Mouse (Mus musculus): Measurements from ENCODE around the gene Duox1. TPM values are rescaled to one million over a fixed set of nuclear protein-coding genes. Genes with fewer than 3 reads are reported as not detected.

The Duox1 gene
- total and polyA plus RNA-seq, 2 experiments from 2014 or later = 0.08 TPM; not detected in 1

- no peaks in the 10 kb centered on the region for H3K27me3 ChIP-seq (ENCODE audit: insufficient read depth, low read length)
- peaks cover 28% of the 10 kb centered on the region for H3K36me3 ChIP-seq (ENCODE audit: insufficient read depth)
- DNase-seq (no peak), ATAC-seq (no peak)
- H3K4me1 ChIP-seq (ENCODE audit: insufficient read depth) = peaks cover 14% of the 10 kb centered on the region
- no peaks in the 10 kb centered on the region for H3K9me3 ChIP-seq (ENCODE audit: low read length)
- H3K4me2 ChIP-seq (ENCODE audit: low read depth) = no peak overlapping the region
- no peak for TF ChIP-seq CTCF (IDR thresholded peaks at IDR 0.05; ENCODE audit: low read depth)
- no peak overlapping the region for H3K9ac ChIP-seq
- H3K4me3 ChIP-seq (ENCODE audit: low read depth, low read length) = no peak overlapping the region
- 70% methylated on average over 12 of the region's 12 CpGs for WGBS
- no peak overlapping the region for H3K27ac ChIP-seq (ENCODE audit: low read depth, low read length)
Observed at GRCm38 (mm10) chr2:122354191-122354929, 38.9 kb downstream of the Duox1 start.

GRCm38 (mm10) chr2:122355389-122355788 lies 39.9 kb downstream of the Duox1 start:
- Histone ChIP-seq H3K27ac (ENCODE audit: low read depth, low read length) (no peak overlapping the region), H3K4me2 (ENCODE audit: low read depth) (no peak overlapping the region), H3K9ac (no peak overlapping the region), H3K27me3 (ENCODE audit: insufficient read depth, low read length) (no peaks in the 10 kb centered on the region), H3K9me3 (ENCODE audit: low read length) (no peaks in the 10 kb centered on the region), H3K36me3 (ENCODE audit: insufficient read depth) (peaks cover 28% of the 10 kb centered on the region), H3K4me1 (ENCODE audit: insufficient read depth) (0 out of 2 replicates have a peak, but pooled peaks cover 8% of the 10 kb centered on the region), H3K4me3 (ENCODE audit: low read depth, low read length) (no peak overlapping the region)
- DNase-seq = no peak
- 92% methylated on average over 5 of the region's 5 CpGs for WGBS
- no peak for ATAC-seq
- no peak for TF ChIP-seq CTCF (IDR thresholded peaks at IDR 0.05; ENCODE audit: low read depth)

GRCm38 (mm10) chr2:122356187-122356586 lies 40.7 kb downstream of the Duox1 start:
- DNase-seq (no peak), ATAC-seq (no peak)
- WGBS = 71% methylated on average over 3 of the region's 3 CpGs
- Histone ChIP-seq H3K9me3 (ENCODE audit: low read length) (no peaks in the 10 kb centered on the region), H3K27me3 (ENCODE audit: insufficient read depth, low read length) (no peaks in the 10 kb centered on the region), H3K9ac (no peak overlapping the region), H3K4me2 (ENCODE audit: low read depth) (no peak overlapping the region), H3K27ac (ENCODE audit: low read depth, low read length) (no peak overlapping the region), H3K4me1 (ENCODE audit: insufficient read depth) (0 out of 2 replicates have a peak, but pooled peaks cover 8% of the 10 kb centered on the region), H3K36me3 (ENCODE audit: insufficient read depth) (peaks cover 28% of the 10 kb centered on the region), H3K4me3 (ENCODE audit: low read depth, low read length) (no peak overlapping the region)
- no peak for TF ChIP-seq CTCF (IDR thresholded peaks at IDR 0.05; ENCODE audit: low read depth)

- no peak for DNase-seq
- H3K27me3 ChIP-seq (ENCODE audit: insufficient read depth, low read length) = no peaks in the 10 kb centered on the region
- H3K4me3 ChIP-seq (ENCODE audit: low read depth, low read length) = no peak overlapping the region
- no peak for TF ChIP-seq CTCF (IDR thresholded peaks at IDR 0.05; ENCODE audit: low read depth)
- H3K9me3 ChIP-seq (ENCODE audit: low read length) = no peaks in the 10 kb centered on the region
- no peaks in the 10 kb centered on the region for H3K4me1 ChIP-seq (ENCODE audit: insufficient read depth)
- H3K9ac ChIP-seq = no peak overlapping the region
- ATAC-seq = no peak
- H3K27ac ChIP-seq (ENCODE audit: low read depth, low read length) = no peak overlapping the region
- H3K36me3 ChIP-seq (ENCODE audit: insufficient read depth) = peaks cover 26% of the 10 kb centered on the region
- WGBS = 85% methylated on average over 6 of the region's 6 CpGs
- no peak overlapping the region for H3K4me2 ChIP-seq (ENCODE audit: low read depth)
Observed at GRCm38 (mm10) chr2:122360310-122360709, 44.8 kb downstream of the Duox1 start.

GRCm38 (mm10) chr2:122361181-122361580 lies 45.7 kb downstream of the Duox1 start:
- WGBS = 88% methylated on average over 6 of the region's 6 CpGs
- Histone ChIP-seq H3K4me1 (ENCODE audit: insufficient read depth) (peaks cover 4% of the 10 kb centered on the region; the same call in 1 of the 2 replicates), H3K36me3 (ENCODE audit: insufficient read depth) (peaks cover 26% of the 10 kb centered on the region), H3K4me2 (ENCODE audit: low read depth) (no peak overlapping the region), H3K4me3 (ENCODE audit: low read depth, low read length) (no peak overlapping the region), H3K9ac (no peak overlapping the region), H3K9me3 (ENCODE audit: low read length) (no peaks in the 10 kb centered on the region), H3K27ac (ENCODE audit: low read depth, low read length) (no peak overlapping the region), H3K27me3 (ENCODE audit: insufficient read depth, low read length) (no peaks in the 10 kb centered on the region)
- DNase-seq = no peak
- no peak for ATAC-seq
- TF ChIP-seq CTCF (IDR thresholded peaks at IDR 0.05; ENCODE audit: low read depth) = no peak

- 64% methylated on average over 10 of the region's 10 CpGs for WGBS
- Histone ChIP-seq H3K27ac (ENCODE audit: low read depth, low read length) (no peak overlapping the region), H3K9ac (no peak overlapping the region), H3K27me3 (ENCODE audit: insufficient read depth, low read length) (no peaks in the 10 kb centered on the region), H3K36me3 (ENCODE audit: insufficient read depth) (peaks cover 19% of the 10 kb centered on the region), H3K4me3 (ENCODE audit: low read depth, low read length) (no peak overlapping the region), H3K4me1 (ENCODE audit: insufficient read depth) (peaks cover 13% of the 10 kb centered on the region), H3K4me2 (ENCODE audit: low read depth) (no peak overlapping the region), H3K9me3 (ENCODE audit: low read length) (no peaks in the 10 kb centered on the region)
- no peak for DNase-seq
- no peak for TF ChIP-seq CTCF (IDR thresholded peaks at IDR 0.05; ENCODE audit: low read depth)
- no peak for ATAC-seq
Observed at GRCm38 (mm10) chr2:122361868-122362621, 46.6 kb downstream of the Duox1 start.

Data from forebrain, postnatal 0 days (tissue).